Mouse (Mus musculus): ENCODE data around the gene Ntn4.

DNA sequence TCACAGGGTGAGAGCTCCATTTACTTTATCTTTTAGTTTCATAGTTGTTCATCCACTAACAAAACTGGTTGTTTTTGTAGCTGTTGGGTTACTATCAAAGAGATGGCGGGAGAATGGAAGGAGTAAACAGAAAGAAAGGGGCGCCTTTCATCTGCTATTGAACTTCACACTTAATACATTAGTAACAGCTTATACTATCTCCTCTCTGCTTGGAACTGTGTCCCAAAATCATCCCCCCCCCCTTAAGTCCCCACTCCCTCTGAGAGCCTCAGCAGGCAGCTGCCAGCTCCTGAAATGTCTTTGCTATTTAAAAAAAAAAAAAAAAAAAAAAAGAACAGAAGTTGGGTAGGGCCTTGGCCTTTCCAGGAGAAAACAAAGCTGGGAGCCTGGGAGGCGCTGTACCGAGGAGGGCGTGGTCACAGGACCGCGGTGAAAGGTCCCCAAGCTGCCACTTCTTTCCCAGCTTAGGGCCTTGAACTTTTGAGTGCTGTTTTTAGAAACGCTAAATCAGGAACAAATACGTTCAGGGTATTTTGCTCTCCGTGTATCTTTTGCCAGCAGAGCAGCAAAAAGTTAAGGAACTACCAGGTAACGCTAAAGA is 83.6 kb downstream of the Ntn4 start:
- TF ChIP-seq GATA1 (IDR thresholded peaks at IDR 0.05; ENCODE audit: borderline replicate concordance, low read length): no peak
- TF ChIP-seq CTCF (IDR thresholded peaks at IDR 0.05; ENCODE audit: low read depth, low read length): no peak
- TF ChIP-seq TAL1 (conservative IDR thresholded peaks at IDR 0.05; ENCODE audit: low read depth, low read length): no peak
